Mouse (Mus musculus): ENCODE data around the gene B230307C23Rik.
"Not testable (repeated sequence)": the region's sequence is repeated elsewhere in the genome, so short reads cannot be mapped to it uniquely, and the experiment has no call there.

Gene B230307C23Rik

DNA sequence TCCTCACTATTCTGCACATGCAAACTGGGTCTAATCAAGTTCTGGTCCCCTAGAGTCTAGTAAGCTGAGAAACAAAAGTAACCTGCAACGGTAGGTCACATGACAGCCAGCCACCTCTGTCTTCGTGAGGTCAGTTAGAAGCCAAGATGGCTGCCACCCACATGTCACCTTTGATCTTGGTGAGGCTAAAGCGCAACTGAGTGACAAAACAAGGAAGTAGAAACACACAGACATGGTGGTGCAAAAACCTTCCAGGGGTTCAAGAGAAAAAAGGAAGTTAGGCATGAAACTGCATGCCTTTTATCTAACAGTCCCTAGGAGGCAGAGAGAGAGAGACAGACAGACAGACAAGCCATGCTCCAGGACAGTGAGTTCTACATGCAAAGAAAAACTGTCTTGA lies 25.0 kb downstream of the B230307C23Rik start:
- DNase-seq (ENCODE audit: low spot score), result no peak

- no peak for DNase-seq (ENCODE audit: low spot score)
These were observed 25.7 kb downstream of the B230307C23Rik start for GRCm38 (mm10) chr16:98022657-98023345.

DNA sequence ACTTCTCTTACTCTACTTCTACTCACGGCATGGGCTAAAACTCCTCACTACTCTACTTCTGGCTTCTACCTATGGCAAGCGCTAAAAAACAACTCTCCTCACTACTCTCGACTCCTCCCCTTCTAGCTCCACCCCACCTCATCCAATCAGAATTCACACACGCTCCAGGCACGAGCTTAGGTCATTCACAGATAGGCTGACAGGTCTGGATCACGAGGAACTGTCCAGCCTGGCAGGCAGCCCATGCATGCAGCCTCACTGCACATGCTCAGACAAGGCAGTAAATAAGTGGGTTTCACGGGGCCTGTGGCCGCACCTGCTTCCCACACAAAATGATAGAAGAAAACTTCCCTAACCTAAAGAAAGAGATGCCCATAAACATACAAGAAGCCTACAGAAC lies 29.1 kb downstream of the B230307C23Rik start:
- not testable (repeated sequence) for DNase-seq (ENCODE audit: low spot score)

GRCm38 (mm10) chr16:98034971-98035370 lies 37.9 kb downstream of the B230307C23Rik start:
- not testable (repeated sequence) for DNase-seq (ENCODE audit: low spot score)

DNA sequence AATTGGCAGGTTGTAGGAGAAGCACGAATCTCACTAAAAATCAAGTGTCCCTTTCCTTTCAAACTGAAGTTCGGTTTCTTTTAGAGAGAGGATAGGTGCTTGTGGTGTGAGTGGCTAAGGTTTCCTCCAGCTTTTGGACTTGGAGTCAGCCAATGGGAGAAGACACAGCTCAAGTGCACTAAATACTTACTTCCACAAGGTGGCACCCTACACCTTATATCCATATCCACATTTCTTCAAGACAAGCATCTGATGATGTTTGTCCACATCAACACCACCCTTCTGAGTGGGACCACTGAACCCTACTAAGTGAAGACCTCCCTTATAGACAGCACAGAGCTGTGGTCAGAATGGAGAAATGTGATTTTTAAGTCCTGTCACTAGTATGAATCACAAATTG lies 44.6 kb downstream of the B230307C23Rik start:
- peak; percentile 55 for DNase-seq (ENCODE audit: low spot score)

DNA sequence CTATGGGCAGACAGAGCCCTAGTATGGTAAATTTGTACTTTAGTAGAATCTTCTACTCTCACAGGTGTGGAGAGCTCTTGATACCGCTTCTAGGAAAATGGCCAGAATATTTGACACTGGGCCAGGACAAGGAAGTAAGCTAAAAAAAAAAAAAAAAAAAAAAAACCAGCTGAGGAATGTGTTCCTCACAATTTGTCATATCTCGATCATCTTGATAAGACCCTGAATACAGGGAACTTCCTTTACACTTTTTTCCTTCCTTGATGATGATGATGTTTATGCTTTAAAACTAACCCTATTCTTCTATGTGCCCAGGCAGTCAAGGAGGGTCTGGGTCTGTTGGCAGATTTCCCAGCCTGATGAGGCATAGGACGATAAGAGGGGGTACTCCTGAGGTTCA lies 82.3 kb downstream of the B230307C23Rik start:
- DNase-seq (ENCODE audit: low spot score), result peak; percentile 14

DNA sequence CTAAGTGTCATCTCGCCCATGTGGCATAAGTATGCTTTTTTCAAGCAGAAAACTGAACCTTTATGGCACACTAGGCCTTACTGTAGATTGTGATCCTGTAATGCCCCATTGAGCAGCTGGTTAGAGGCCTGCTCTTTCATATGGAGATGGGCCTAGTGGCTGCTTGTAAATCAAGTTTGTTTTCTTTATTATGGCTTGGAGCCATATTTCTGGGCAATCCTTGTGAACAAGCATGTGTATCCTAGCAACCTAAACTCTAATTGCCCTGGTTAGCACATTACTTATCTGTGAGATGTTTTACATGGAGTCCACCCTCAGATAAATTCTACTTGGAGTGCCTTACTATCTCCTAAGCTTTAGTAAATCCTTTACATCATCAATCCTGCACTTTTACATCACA lies 84.0 kb downstream of the B230307C23Rik start:
- not testable (repeated sequence) for DNase-seq (ENCODE audit: low spot score)
